Mouse (Mus musculus) MEL-GATA-1-ER (cell line): ENCODE measurements around the gene Tmem132d.

ENCODE experiments used
- DNase-seq: peaks from one replicate; pipeline ENCODE4 v3.0.0-alpha.2; 2012; ENCODE audit warnings: low read depth; ENCODE audit errors: extremely low read depth

The Tmem132d gene

DNA sequence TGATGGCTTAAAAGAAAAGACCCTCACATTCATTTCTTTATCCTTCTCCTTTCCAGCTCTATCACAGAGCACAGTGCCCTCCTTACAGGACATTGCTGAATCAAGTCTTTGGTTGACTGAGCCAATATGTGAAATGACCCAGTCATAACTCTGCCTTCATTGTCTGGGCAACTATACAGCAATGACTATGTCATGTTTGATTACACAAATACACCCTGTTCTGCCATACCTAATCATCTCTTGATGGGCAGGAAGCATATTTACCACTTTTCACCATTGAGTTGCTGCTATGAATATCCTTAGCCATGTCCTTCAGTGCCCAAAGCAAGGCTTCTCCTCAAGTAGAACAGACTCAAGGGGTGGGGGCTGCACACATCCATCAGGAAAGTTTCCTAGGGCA, 214.6 kb downstream of the Tmem132d start:
- DNase-seq, result no peak

DNA sequence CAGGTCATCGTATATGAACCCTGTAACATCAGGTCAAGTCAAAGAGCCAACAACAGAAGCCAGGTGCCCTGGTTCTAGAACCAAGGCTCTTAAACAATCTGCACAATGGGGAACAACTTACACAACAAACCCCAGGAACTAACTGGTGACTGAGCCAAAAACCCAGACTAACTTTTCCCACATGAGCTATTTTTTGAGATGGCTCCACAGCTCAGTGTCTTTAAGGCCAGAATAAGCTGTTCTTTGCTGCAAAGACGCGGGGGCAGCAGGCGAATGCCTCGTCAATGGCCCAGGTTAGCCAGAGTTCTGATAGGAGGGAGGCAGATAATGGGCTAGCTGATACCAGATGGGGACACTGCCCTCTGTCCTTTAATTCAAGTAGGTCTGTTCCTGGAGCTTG, 221.8 kb downstream of the Tmem132d start:
- DNase-seq, result no peak

DNA sequence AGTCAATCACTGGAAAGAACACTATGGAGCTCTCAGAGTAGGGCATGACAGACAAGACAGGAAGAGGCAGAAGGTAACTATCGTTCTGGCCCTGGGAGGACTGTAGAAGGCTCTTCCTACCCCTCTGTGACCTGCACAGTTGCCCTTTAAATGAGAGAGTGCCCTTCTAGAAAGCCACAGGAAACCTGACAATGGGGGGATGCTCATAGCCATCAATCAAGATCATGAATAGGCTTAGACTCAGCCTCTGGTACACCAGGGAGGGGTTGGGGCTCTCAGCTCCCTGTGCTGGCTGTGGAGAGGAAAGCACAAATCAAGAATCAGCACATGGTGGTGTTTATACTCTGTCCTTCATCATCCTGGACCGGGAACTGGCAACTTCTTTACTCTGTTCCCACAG, 227.2 kb downstream of the Tmem132d start:
- no peak for DNase-seq

DNA sequence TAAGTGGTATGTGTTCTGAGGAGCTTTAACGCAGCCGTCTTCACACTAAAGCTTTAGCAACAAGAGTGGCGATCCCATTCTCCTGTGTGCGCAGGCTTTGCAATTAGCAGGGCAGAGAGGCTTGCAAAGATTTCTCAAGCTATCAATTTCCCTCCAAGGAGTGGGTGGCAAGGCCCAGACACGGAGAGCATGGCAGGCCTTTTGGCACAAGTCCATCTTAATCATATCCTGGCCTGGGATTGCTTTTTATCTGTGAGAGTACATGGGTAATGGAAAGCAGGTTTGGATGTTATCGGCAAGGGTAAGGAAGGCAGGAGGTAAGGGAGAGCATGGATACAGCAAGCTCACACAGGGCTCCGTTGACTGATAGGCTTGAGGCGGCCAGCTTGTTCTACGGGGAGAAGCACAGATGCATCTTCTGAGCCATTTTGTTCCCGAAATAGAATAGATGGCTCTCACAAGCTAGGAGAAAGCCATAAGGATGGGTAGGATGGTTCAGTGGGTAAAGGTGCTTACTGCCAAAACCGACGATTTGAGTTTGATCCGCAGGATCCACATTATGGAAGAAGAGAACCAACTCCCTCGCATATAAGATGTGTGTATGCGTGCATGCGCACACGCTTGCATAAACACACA, 228.1 kb downstream of the Tmem132d start:
- DNase-seq, result no peak

DNA sequence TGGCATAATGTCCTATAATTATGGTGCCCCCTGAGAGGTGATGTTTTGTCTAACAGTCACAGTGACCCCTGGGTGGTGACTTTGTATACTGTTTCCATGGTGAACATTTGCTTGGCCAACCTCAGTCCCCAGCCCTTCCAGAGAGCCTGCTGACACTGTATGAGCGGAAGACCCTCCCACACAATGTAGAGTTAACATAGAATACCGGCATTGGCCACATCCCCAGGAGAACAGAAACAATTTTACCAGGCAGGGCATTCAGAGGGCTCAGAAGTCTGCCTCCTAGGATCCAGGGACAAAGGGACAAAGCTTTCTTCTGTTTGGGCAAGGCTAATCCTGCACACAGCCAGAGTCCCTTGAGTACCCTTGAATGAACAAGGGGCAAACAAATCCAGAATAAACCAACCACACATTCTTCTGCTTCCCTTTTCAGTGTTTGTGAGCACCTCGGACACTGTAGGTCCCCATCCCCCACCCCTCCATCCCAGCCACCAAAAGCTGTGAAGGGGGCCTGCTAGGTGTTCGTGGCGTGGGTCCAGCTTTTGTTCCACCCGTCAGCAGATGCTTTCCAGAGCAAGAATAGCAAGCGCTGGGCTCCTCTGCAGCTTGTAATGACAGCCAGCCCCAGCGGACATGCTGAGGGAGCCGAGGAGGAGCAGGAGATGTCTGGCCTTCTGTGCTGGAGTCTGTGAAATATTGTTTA, 228.8 kb downstream of the Tmem132d start:
- no peak for DNase-seq

DNA sequence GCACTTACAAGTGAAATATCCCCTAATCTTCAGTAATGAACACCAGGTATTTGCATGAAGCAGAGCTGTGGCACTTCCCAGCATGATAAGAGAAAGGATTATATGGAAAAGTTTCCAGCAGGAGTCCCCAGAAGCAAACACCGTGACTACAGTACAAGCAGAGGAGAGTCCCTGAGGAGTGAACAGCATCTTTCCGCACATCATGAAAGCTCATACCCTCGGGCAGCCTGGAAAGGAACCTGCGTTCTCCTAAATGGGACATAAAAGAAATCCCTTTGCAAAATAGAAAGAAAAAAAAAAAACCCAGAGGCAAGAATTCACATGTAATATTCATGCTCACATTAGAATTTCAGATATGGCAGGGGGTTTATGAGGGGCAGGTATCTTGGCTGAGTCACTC, 238.8 kb downstream of the Tmem132d start:
- no peak for DNase-seq

DNA sequence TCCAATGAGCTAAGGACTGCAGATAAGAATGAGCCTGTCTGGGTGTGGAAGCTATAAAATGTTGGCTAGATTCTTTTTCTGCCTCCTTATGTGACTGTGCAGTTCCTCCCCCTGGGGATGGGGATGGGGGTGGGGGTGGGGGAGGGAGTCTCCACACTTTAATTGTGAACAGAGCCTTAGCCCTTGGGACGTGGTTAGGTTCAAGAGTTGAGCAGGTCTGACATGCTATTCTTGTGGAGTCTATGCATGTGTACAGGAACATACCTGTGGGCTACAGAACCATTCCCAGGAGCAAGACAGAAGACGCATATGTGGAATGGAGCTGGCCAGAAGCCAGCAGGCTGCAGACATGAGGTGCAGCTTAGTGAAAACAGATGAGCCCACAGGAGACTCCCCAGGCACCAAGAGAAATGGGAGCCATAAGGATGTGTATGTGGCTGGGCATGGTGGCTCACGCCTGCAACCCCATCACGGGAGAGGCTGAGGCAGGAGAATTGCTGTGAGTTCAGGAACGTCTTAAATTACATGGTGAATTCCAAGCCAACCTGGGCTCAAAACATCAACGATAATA, 240.3 kb downstream of the Tmem132d start:
- DNase-seq, result no peak

DNA sequence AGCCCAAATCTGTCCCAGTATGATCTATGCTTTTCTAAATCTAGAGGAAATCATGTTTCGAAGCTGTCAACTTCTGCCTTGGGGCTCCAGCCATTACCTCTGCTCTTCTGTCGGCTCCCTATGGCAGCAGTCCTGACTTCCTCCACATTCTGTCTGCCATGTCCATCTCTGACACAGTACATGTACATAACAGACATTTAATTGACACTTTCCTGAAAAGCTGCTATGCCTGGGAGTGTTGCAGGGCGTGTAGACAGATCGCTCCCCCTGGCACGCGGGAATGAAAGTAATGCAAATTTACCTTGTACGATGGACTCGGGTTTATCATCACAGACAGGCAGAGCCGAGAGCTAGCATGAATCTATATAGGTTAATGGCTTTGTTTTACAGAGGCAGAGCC, 241.2 kb downstream of the Tmem132d start:
- DNase-seq, result no peak

DNA sequence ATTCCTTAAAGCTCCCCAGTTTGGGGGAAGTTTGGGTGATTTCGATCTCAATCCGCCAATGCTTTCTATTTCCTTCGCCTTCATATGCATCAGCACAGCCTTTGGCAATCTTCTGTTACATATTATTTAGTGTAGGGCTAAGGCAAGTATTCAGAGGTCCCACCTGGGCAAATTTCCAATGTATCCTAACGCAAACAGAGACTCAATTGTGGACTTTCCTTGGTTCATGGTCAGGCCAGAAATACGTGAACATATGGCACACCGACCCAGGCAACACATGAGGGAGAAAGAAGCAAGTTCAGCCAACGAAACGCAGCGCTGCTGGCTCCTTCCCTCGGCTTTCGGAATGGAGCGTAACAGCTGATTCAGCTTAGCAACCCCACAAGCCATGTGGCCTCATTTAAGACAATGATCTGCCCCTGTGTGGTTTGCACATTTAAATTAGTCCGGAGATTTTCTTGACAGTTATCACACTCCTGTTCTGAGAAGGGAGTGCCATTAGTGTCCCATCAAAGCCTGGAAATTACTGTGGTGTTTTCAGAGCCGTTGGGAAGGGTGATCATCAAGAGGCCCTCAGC, 242.5 kb downstream of the Tmem132d start:
- no peak for DNase-seq

DNA sequence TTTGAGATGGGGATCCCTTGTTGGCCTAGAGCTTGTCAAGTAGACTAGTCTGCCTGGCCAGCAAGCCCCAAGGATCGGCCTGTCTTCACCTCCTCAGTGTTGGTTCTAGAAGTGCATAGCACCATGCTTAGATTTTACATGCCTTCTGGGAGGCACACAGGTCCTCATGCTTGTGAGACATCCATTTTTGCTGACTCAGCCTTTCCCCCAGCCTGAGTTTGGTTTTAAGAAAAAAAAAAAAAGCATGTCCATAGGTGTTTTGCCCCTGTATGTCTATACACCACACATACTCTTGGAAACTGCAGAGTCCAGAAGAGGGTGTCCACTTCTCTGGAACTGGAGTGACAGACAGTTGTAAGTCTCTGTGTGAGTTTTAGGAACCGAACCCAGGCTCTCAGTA, 256.6 kb downstream of the Tmem132d start:
- DNase-seq, result no peak

DNA sequence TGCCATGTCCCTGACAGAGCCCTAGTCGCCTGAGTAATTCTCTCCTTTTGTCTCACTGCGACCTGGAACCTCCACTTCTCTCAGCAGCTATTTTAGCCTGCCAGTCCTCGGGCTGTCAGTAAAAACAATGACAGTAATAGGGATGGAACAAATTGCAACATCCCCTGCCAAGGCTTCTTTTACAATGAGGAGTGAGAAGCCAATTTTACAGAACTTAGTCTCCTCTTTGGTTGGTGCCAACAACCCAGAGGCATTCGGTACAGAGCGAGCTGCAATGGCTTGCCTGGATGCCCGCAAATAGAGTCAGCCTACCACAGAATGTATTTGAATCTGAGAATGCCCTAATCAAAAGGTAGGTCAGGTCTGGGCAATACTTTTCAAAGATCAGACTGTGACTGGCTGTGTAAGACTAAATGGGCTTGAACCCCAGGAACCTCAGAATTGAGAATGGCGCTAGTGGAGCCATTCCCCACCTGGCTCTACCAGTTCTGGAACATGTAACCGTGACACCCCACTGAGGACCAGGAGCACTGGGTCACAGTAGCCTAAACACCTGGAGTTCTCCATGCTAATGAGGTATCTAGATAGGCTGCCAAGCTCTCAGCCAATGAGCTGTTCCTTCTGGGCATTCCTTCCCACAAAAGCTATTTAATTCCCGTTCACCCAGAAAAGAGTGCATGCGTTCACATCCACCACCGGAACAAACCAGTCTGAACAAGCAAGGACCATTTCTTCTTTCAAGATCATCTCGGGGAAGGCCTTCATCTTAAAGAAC, 273.8 kb downstream of the Tmem132d start:
- DNase-seq, result no peak

DNA sequence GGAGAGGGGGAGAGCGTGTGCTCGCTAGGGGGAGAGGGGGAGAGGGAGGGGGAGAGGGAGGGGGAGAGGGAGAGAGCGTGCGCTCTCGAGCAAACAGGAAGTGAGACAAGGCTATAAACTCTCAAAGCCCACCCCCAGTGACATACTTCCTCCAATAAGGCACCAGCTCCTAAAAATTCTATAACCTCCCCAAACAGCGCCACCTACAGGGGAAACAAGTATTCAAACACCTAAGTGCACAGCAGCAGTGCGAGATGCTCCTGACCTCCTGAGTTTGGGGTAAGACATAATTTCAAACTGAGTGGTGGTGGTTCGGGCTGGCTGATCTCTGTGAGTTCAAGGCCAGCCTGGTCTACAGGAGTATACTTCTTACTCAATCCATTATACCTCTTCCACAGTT, 281.4 kb downstream of the Tmem132d start:
- DNase-seq, result no peak

DNA sequence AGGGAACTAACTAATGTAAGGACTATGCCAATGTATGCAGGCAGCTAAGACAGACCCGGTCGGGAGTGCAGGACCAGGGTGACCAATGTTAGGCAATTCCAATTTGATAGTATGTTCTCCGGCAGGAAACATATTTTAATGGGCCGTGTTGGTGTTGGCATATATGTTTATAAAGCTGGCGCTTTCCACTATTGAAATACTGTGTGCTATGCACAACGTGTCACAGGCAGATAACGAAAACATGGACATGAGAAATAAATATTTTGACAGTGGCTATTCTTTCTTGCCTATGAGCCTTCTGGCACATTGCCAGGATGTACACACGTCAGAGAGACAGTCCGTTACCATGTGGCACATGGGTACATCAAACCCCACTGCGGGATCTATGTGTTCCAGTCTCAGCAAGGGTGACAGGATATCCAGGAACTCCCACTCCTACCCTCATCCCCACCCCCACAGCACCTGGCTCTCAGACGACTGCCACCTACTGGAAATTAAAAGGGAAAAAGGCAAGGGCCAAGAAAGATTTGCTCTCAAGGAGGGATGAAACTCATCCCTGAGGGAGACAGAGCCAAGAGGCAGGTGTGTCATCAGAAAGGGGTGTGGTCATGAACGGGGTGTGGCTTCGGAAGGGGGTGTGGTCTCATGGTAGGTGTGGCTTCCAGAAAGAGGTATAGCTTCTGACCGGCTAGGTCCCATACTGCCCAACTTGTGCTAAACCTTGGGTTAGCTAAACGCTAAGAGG, 285.8 kb downstream of the Tmem132d start:
- DNase-seq, result no peak

DNA sequence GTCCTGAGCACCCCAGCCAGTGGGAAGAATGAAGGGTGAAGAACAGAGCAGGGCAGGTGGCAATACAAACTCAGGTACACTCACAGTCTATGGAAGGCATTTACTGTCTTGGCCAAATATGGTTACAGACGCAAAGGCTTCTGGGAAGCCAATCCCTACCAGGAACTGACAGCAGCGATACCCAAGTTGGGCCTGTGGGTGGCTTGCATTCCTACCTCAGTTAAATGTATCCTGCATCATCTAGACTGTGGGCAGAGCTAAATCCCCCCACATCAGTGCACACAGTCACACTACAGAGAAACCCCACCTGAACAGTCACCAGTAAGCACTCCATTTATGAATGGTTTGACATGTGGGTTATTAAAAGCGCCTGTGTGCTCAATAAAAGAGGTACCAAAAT, 288.1 kb downstream of the Tmem132d start:
- DNase-seq, result no peak

DNA sequence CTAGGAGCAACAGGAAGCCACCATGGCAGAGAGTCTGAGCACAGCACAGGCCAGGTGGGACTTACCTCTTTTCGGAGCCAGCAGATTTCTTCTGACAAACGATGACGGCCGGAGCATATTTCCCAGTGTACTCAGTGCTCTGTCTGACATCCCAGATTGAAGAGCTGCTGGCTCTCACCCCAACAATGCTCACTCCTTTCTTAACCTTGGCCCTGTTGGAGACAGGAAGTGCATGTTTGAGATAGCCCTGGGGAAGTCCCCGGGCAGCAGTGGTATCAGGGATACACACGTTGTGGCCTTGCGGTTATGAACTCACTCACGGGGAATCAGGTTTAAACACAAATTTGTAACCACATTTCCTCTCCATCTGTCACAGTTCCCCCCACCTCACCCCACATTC, 296.1 kb downstream of the Tmem132d start:
- no peak for DNase-seq

DNA sequence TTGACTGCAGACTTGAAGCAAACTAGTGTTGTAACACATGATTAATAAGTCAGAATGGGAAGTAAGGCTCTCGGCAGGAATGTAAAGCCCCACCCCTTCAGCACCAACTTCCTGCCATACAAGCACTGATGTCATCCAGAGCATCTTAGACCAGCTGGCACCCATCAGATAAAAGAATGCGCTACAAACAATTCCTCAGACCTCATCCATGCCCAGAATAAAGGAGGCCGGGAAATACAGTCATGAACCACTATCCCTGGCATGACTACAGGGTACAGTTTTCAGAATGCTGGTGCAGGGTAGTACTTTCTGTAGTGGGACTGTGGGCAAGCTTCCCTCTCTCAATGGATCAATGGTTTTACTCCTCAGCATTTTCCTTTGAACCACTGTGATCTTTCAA, 310.2 kb downstream of the Tmem132d start:
- no peak for DNase-seq

DNA sequence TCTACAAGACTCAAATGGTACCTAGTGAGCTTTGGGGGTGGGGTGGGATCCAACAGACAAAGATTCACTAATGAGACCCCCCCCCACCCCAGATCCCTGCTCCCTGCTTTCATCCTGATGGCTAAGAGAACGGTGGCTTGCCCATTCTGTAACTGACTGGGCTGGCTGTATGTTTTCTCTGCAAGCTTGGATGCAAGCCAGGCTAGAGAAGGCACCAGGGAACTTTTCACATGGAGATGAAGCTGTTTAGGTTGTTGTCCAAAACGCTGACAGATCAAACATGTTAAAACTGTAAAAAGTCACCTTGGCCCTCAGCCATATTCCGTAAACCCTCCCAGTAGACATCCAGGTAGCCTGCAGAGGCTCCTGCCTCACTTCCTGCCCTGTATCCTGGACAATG, 313.7 kb downstream of the Tmem132d start:
- no peak for DNase-seq

DNA sequence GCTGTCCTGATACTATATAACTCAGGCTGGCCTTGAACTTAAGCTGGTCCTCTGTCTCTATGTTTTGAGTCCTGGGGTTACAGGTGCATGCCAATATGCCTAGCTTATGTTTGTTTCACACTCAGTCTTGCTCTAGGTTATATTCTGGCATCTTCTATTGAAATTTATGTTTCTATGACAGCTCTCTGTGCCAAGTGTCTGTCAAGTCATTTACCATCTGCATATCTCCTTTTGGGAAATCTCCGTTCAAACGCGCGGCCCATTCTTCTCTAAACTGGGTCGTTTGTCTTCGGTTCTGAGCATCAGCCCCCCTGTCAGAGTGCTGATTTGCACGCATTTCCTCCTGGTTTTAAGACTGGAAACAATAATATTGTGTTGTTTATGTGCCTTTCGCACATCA, 319.8 kb downstream of the Tmem132d start:
- no peak for DNase-seq

DNA sequence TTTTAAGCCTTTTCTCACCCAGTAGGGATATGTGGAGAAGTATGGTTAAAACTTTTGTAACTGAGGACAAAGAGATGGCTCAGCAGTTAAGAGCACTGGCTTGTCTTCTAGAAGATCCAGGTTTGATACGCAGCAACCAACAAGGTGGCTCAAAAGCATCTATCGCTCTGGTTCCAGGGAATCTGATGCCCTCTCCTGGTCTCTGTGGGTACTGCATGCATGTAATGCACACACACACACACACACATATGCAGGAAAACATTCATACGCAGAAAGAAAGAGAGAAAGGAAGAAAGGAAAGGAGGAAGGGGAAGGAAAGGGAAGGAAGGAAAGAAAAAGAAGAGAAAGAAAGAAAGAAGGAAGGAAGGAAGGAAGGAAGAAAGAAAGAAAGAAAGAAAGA, 320.4 kb downstream of the Tmem132d start:
- no peak for DNase-seq

DNA sequence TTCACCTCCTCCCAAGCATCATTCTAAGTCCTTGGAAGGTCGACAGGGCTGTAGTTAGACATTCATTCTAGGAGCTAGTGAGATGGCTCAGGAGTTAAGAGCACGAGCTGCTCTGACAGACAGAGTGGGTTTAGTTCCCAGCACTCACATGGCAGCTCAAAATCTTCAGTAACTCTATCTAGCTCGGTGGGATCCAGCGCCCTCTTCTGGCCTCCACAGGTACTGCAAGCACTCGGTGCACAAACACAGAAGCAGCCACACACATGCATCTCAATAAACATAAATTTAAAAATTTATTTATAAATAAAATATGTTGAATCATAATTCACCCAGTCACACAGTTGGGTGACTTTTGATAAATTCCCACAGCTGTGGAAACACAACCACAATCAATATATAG, 321.2 kb downstream of the Tmem132d start:
- no peak for DNase-seq

DNA sequence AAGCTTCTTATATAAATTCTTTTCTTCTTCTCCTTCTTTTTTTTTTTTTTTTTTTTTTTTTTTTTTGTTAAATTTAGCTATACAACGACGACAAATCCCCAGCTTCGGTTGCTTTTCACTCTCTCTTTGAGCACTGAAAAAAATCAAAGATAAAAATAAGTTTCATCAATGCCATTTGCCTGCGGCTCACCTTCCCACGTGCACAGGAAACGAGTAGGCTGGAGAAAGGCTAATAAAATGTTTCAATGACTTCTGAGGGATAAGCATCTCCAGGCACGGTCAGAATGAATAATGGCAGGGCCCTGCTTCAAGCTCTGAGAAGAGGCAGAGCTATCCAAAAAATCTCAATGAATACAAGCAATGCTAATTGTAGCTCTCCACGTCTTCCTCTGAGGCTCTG, 330.3 kb downstream of the Tmem132d start:
- no peak for DNase-seq
